Mouse (Mus musculus) natural killer cell, adult 2 months (primary cell): ENCODE data around the gene Plvap.

Experiments used
- DNase-seq, 2 experiments: peaks; one replicate each; pipeline ENCODE4 v3.0.0; 2022; ENCODE audit warnings: low spot score in 2 of 2

The Plvap gene

DNA sequence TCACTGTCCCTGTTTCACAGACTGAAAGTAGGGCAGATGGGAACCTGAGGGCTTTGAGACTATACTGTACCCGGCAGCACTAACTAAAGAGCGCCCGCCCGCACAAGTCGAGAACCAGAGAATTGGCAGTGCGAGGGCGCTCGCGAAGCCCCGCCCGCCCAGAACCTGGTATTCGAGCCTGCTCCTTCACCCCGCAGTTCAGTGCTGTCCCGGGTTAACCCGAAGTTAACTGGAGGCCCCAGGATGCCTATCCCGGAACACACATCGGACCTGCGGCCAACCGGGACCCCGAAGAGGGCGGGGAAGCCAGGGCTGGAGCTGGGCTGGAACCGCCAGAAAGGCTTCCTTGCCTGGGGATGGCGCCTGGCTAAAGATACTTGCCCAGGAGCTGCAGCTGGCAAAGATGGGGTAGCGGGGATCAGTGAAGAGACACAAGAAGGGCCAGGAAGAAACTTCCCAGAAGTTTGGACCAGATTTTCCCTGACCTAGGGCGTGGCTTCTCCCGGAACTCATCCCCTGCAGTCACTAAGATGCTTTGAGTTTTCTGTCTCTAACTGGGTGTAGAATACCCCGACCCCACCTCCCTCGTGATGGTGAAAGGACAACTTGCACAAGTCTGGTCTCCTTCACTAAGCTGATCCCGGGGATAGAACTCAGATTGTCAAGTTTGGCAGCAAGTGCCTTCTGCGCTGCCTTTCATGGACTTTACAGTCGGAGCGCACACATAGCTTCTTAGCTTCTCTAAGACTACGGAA is 23.7 kb downstream of the Plvap start, which contains the start of gene Gtpbp3:
Gtpbp3 (plus strand) TSS at position 413 of the 755 bp plus-strand sequence.
- peak; percentile 62 to 79 for DNase-seq

DNA sequence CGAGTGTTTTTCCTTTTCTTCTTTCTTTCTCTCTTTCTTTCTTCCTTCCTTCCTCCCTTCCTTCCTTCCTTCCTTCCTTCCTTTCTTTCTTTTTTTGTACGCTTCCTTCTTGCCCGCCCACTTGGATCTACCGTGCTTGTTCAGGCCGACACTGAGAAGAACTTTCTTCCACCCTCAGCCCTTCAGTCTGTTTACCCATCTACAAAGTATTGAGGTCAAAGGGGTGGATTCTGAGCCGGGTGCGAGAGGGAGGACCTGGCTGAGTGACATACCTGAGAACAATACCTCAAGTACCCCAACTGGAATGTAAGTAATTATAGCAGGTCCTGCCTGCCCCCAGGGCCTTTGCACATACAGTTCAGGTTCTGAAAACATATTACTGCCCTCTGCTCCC is 25.4 kb downstream of the Plvap start:
- DNase-seq, result no peak

DNA sequence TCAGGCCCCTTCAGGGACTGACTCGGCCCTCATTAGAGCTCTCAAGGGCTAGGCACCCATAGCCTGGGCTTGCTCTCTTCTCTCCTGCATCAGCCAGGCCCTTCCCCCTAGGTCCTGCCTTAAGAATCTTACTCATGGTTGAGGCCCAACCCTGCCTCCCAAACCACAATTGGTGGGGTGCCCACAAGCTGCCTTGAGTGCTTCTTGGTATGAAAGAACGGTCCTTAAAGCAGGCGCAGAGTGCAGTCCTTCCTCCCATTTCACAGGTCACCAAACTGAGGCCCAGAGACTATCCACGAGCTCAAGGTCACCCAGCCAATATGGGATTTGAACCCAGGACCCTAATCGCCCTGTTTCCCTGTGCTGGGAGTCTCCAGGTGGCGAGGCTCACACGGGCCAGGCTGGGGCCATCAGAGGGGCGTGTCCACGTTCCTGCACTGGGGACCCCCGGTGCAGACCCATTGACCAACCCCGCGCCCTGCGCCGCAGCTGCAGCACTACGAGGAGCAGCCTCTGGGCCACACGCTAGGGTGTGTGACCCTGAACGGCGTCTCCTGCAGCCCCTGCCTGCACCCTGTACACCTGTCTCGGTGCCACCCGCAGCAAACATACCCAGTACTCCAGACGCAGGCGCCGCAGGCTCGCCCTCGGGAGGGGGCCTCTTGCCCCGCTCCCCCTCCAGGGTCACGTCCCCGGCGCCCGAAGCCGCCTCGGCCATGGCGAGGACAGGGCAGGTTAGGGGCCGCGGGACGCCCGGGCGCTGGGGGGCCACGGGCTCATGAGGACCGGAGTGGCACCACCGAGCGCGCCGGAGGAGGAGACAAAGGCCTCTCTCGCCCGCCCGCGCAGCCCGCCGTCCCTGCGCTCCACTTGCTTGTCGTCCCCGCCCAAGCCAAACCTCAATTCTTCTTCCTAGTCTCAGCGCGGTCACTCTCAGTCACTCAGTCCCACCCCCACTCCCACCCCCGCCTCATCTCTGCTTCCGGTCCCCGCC is 26.1 kb downstream of the Plvap start, which contains the start of gene Ano8:
Ano8 (minus strand) TSS at position 822 of the 994 bp plus-strand sequence.
- peak; percentile 86 to 90 for DNase-seq

DNA sequence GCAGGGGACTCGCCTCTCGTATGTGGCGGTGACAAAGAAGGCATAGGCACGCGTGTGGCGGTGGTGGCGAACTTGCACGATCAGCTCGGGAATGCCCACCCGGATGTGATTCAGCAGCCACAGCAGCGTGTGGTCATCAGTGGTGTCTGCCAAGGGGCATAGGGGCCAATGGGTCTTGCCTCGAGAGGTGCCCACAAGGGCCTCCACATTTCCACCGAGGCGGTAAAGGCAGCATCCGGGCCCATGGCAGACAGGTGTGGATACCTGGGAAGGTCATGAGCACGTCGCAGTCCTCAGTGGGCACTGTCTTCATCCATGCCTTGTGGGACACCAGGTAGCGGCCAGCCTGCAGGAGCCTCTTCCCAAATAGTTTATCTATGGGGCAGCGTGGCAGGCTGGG is 26.8 kb downstream of the Plvap start:
- DNase-seq, result no peak

DNA sequence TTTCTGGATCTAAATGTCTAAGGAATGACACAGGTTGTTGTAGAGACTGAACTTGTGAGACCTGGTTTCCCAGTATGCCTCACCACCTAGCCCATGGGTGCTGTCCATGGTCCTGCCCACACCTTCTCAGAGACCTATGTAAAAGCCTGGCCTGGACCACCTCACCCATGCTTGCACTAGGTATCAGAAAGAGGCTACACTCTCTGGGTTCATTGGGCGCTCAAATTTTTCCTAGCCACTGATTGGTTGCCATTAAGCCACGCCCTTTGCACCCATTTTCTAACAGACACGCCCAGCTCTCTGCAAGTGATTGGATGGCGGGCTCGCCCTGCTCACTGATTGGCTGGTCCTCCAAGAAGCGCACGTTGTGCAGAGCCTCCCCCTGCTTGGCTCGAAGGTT is 27.6 kb downstream of the Plvap start:
- peak in 1 of 2 experiments; percentile 36 for DNase-seq

DNA sequence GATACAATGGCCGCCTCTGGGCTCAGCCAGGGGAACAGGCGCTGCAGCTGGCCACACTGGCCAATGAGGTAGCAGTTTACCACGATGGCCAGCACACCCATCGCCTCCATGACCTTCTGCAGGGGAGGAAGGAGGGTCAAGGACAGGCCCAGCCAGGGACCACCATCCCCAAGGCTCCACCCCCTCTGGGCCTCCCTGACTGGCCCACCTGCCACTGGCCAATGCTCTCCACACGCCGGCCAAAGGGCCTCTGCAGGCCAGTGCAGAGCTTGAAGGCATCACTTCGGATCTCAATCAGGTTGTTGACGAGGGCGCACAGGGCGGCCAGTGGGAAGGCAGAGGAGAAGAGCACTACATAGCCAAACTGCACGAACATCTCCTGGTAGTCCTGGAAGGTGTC is 32.6 kb downstream of the Plvap start:
- no peak for DNase-seq

DNA sequence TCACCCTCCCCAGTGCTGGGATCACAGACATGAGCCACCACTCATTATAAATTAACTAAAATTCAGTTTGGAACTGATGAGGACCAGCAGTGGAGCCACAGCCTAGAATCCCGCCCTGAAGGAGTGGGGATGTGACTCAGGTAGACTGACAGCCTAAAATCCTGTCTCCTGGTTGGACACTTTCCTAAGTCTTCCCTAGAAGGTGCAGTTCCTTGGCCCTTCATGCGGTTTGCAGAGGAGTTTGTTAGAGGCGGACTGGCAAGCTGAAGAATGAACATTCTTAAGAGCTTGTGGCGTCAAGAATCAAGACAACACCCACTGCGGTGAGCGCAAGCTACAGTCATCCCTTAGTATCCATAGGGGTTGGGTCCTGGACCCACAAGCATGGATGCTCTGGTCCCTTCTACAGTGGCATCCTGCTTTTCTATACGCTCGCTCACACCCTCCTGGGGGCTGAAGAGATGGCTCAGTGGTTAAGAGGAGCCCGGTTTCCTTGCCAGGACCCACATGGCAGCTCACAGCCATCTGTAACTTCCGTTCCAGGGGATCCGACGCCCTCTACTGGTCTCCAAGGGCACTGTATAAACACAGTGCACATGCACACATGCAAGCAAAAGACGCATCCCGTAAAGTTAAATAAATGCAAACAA is 34.2 kb downstream of the Plvap start:
- peak in 1 of 2 experiments; percentile 46 for DNase-seq

DNA sequence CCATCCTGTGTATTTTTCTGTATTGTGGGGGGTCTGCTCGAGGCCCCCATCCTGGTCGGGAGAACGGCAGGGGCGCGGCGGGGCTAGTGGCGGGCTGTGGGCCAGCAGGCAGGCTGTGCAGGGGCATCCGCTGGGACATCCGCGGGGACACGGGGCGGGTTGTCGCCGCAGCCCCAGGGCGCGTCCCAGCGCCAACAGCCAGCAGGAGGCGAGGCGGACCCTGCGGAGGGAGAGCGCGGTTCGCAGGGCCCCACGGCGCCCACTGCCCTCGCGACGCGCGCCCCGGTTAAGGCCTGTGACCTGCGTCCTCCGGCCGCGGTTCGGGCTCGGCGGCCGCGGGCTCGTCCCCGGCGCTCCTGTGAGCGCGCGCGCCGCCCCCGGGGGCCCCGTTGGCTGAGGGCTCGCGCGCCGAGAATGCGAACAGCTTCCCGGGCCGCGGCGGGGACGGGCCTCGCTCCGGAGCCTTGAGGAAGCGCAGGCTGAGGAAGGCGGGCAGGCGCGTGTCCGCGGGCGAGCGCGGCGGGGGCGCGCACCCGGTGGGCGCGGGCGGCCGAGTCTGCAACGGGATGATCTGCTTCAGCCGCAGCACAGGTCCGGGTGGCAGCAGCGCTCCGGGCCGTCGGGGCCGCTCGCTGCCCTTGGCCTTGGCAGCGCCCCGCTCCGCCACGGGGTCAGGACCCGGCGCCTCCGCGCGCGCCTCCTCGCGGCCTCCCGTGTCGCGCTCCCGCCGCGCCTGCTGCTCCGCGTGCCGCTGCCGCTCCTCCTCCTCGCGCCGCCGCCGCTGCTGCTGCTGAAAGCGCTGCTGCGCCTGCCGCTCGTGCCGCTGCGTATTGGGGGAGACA is 35.2 kb downstream of the Plvap start:
- peak in 1 of 2 experiments; percentile 53 for DNase-seq

DNA sequence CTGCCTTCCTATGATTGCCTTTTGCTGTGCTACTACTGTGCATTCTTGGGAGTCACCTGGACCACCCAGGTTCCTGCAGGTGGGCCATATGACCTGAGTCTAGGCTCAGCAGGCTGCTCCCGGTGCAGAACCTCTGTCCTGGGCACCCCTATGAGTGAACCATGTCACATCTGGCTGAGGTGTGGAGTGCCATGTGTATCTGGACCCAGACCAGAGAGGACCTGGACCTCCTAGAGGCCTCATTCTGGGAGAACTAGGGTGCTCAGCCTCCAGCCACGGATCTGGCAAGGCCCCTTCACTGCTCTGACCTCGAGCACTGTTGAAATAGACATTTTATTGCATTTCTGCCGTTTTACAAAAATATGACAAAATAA is 35.9 kb downstream of the Plvap start:
- no peak for DNase-seq

DNA sequence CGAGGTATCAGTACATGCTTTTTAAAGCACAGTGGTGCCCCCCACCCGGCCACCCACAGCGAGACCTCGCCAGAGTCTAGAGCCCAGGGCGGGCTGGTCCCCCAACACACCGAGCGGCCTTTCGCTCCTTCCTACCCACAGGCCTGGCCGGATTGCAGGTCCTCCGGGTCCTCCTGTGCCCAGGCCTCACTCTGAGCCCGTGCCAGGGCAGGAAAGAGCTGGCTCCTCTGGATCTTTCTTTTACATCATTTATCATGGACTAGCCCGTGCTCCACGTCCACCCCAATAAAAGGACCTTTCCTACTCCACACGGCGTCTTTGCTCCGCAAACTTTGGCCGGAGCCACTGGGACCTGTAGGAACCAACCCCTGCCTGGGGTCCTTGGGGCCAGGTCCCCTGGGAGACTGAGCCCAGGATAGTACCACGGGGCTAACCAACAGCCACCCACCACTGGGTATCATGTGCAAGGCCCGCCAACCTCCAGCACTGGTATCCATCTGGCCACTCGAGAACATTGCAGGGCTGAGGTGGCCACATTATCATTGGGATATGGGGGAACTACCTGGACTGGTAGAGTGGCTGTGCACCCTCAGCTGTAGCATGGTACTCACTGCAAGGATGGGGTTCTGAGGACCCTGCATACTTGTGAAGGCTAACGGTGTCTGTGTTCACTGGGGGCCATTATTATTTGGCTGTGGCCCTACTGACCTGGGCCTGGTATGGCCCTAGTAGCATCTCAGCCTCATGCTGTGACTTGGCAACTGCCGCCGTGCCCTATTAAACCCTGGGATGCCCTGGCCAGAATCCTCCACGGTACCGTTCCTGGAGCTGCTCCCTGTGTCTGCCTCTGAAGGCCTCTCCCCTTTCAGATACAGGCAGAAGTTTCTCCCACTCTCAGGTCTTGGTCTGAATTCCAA is 36.5 kb downstream of the Plvap start:
- DNase-seq, result no peak

DNA sequence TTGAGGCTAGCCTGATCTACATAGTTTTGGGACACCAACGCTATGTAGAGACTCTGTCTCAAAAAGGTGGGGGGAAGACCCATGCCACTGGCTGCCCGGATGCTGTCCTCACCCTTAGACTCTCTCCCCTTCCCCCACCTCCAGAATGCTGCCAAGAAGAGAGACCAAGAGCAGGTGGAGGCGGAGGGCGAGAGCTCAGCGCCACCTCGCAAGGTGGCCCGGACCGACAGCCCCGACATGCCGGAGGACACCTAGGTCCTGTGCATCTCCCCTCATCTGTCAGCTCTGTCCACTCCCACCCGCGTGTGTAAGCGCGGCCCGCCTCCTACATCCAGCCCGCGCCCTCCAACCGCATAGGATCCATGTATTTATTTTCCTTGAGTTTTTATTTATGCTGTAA is 37.2 kb downstream of the Plvap start:
- DNase-seq, result no peak

DNA sequence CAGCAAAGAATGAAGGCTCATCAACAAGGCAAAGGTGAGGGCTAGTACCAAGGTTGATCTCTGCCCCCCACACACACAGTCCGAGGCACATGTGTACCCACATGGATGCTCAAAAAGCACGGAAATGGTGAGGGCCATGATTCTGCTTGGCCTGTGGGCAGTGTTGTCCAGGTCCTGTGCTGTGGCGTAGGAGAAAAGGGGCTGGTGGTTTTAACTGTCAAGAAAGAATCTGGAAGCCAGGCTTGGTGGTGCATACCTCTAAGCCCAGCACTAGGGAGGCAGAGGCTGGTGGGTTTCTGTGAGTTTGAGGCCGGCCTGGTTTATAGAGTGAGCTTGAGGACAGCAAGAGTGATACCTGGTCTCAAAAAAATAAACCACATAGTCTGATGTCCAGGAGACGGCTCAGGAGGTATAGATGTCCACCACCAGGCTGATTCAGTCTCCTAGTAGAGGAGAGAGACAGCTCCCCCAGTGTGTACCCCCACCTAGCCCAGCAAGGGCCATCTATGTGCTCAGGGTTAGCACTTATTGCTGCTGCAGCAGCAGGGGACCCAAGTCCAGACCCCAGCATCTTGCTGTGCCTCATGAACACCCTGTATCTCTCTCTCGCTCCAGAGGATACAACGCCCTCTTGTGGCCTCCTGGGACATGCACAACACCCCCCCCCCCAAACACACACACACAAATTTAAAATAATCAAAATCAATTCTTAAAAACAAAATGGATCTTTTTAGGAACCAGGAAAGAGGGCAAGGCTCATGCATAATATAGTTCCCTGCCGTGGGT is 38.8 kb downstream of the Plvap start:
- DNase-seq, result no peak

DNA sequence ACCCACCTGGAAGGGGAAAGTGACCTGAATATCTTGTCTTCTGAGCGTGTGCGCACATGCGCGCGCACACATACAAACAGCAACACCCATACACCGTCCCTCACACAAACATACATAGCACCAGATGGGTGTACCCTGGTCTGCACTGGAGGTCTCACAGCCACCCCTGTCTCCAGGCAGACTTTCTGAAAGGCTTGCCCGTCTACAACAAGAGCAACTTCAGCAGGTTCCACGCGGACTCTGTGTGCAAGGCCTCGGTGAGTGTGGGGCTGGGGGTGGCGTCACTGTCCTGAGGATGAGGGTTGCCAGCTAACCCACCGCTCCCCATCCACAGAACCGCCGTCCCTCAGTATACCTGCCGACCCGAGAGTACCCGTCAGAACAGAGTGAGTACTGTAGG is 39.7 kb downstream of the Plvap start:
- no peak for DNase-seq

DNA sequence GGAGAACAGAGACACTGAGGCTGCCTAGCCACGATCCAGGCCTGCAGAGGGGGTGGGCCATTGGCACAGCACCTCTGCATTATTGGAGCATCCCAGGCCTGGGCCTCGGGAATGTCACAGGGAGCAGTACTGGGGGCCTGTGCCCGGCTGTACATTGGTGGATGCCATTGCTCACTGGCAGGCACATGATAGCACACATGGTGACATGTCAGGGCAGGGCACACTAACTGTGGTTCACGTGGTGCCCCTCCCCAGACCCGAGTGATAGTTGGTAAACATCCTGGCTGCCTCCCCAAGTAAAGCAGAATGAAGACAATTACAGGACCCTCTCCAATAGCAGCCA is 40.7 kb downstream of the Plvap start:
- no peak for DNase-seq

DNA sequence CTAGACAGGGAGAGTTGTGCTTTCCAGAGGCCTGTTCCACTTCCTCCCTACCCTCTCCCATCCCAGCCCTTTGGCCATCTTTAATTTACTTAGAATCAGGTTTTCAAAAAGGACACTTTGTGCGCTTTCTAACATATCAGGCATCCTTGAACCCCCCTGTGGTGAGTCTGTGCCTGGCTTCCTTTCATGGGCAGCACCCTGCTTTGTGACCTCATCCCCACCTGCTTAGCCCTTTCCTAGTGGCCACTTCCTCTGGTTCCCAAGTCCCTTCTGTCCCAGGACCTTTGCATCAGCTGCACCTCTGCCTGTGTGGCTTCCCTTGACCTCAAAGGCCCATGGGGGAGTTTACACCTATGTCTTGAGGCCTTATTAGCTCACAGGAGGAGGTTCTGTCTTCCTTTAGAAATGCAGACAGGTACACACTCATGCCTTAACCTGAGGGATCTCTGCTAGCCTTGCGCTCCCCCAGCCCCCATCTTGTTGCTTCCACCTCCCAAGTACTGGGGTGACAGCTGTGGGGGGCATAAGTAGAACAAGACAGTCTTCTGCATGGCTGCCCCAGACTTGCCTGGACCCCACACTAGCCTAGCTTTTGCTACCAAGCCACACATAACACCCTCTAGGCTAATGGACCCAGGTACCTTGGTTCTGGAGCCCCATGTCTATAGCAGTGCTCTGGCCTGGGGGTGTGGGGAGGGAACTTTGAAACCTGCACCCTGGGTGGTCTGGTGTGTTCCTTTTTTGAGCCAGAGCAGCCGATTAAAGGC is 41.2 kb downstream of the Plvap start:
- no peak for DNase-seq

DNA sequence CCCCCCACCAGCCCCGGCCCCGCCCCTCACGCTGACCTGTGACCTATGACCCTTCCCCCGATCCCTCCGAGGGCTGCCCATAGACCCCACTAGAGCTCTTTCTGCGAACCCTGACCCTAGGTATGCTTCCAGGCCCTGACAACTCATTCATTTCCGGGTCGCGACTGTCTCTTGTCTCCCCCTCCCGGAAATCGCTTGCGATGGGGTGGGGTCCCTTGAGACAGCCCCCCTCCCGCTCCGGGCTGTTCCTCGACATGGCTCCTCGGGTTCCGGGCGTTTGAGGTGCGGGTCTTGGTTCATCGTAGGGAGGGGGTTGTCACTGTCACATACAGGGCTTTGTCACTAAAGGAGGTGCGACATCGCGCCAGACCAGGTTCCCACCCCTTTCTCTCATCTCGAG is 42.1 kb downstream of the Plvap start:
- DNase-seq, result peak; percentile 39 to 49

DNA sequence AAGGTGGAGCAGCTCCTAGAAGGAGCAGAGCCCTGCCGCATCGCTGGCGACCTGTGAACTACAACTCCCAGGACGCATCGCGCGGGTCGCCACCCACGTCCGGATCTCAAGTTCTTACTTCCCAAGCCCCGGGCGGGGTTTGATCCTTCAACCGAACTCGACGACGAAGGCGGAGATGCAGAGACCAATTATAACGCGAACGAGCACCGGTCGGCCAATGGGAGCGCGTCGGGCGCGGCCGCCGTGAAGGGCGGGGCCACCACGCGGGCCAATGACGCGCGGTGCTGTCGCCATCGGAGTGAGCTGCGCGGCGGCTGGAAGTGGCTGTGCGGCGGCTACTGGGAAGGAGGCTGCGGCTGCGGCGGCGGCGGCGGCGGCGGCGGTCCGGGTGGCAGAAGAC is 42.6 kb downstream of the Plvap start, which contains the start of gene Dda1:
Dda1 (plus strand) TSS at position 284 of the 400 bp plus-strand sequence.
- DNase-seq, result peak; percentile 96 to 97

DNA sequence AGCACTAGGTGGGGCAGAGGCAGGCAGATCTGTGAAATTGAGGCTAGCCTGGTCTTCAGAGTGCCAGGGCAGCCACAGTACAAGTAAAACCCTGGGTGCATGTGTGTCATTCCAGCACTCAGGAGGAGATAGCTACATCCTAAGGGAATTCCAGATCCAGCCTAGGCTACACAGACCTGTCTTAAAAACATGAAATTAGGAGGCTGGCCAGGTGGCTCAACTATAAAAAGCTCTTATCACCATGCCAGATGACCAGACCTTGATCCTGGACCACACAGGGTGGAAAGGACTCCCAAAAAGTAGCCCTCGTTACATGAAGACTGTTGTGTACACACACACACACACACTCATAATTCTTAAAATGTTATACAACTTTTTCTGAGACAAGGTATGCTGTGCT is 43.6 kb downstream of the Plvap start:
- DNase-seq, result no peak

DNA sequence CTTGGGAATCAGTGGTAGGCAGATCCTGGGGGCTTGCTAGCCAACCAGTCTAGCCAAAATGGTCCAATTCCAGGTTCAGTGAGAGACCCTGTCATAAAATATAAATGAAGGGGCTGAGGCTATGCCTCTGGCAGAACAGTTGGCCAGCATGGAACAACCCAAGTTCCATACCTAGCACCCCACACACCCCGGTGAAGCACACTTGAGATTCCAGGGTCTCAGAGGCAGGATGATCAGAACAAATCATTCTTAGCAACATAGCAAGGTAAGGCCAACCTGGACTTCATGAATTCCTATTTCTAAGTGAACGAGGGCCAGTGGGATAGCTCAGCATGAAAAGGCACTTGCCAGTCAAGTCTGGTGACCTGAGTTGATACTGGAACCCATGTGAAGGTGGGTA is 44.4 kb downstream of the Plvap start:
- no peak for DNase-seq
